Mouse (Mus musculus) spleen, adult 2 months (tissue): ENCODE results near the gene Coro7. TPM values are rescaled to one million over a fixed set of nuclear protein-coding genes. Genes with fewer than 3 reads are reported as not detected.
A peak's percentile ranks its signal among the peaks of the same experiment; 100 is the strongest.

Experiments
- DNase-seq, 2 experiments: peaks; one replicate each; pipeline versions ENCODE4 v3.0.0 to v3.0.0-alpha.2; 2012 to 2021; ENCODE audit warnings: low spot score in 2 of 2, low read depth in 1 of 2
- H3K27ac ChIP-seq: fragments of 200-500 bp; 2 replicates; pipeline ENCODE4 v1.5.1; 2012; ENCODE audit warnings: low read length, inconsistent platforms; ENCODE audit not compliant: insufficient read depth
- H3K27me3 ChIP-seq: fragments of 200-500 bp; 2 replicates; pipeline ENCODE4 v1.6.1; 2012; ENCODE audit warnings: mild to moderate bottlenecking, moderate library complexity, low read length, inconsistent platforms; ENCODE audit not compliant: control insufficient read depth, insufficient read depth
- H3K36me3 ChIP-seq: fragments of 200-500 bp; 2 replicates; pipeline ENCODE4 v1.6.1; 2012; ENCODE audit warnings: mild to moderate bottlenecking, low read length, inconsistent platforms; ENCODE audit not compliant: control insufficient read depth, insufficient read depth
- H3K4me1 ChIP-seq: fragments of 200-500 bp; 2 replicates; pipeline ENCODE4 v1.6.1; 2011; ENCODE audit warnings: inconsistent platforms; ENCODE audit not compliant: control insufficient read depth, insufficient read depth, insufficient read length
- H3K4me3 ChIP-seq: fragments of 200-500 bp; 2 replicates; pipeline ENCODE4 v1.5.1; 2011; ENCODE audit warnings: mild to moderate bottlenecking, inconsistent platforms; ENCODE audit not compliant: insufficient read depth, insufficient read length; ENCODE audit errors: extremely low read depth
- CTCF ChIP-seq: fragments of 200-500 bp; IDR thresholded peaks from 2 replicates; pipeline ENCODE4 v1.5.1; 2011; ENCODE audit warnings: mild to moderate bottlenecking, inconsistent platforms; ENCODE audit not compliant: insufficient read depth, insufficient read length, insufficient replicate concordance; ENCODE audit errors: extremely low read depth
- POLR2A ChIP-seq: fragments of 200-500 bp; IDR thresholded peaks from 2 replicates; pipeline ENCODE4 v1.6.1; 2011; ENCODE audit warnings: low read depth, low read length, inconsistent platforms
- WGBS: fragments of 180-500 bp; shearing (Covaris S2); methylation state at CpG from one replicate; pipeline ENCODE4 v1.1.7; 2018; 5-methylcytosine and 5-hydroxymethylcytosine counted together
- polyA plus RNA-seq: library from polyadenylated mRNA; depleted of rRNA; stranded (reverse); fragments of >200 nt; gene quantifications from 2 replicates; pipeline ENCODE4 v1.2.3, GENCODE M21; 2012

Coro7 gene
- polyA plus RNA-seq, 1 experiment = 150 TPM

GRCm38 (mm10) chr16:4649211-4649610, 30.4 kb downstream of the Coro7 start:
- WGBS = 90% methylated on average over 5 of the region's 5 CpGs
- Histone ChIP-seq H3K4me3 (no peak overlapping the region), H3K36me3 (peaks cover 48% of the 10 kb centered on the region), H3K4me1 (no peaks in the 10 kb centered on the region), H3K27me3 (no peaks in the 10 kb centered on the region), H3K27ac (no peak overlapping the region)
- no peak for TF ChIP-seq CTCF
- TF ChIP-seq POLR2A = no peak
- DNase-seq = no peak

GRCm38 (mm10) chr16:4648416-4649023, 31.1 kb downstream of the Coro7 start:
- no peaks in the 10 kb centered on the region for H3K4me1 ChIP-seq
- H3K4me3 ChIP-seq = no peak overlapping the region
- WGBS = 95% methylated on average over 28 of the region's 28 CpGs
- DNase-seq = no peak
- no peak overlapping the region for H3K27ac ChIP-seq
- H3K36me3 ChIP-seq = peaks cover 44% of the 10 kb centered on the region
- no peaks in the 10 kb centered on the region for H3K27me3 ChIP-seq
- no peak for TF ChIP-seq CTCF
- no peak for TF ChIP-seq POLR2A

GRCm38 (mm10) chr16:4647651-4648141, 31.9 kb downstream of the Coro7 start:
- no peak for TF ChIP-seq CTCF
- TF ChIP-seq POLR2A = no peak
- Histone ChIP-seq H3K4me1 (no peaks in the 10 kb centered on the region), H3K4me3 (no peak overlapping the region), H3K27me3 (no peaks in the 10 kb centered on the region), H3K27ac (no peak overlapping the region), H3K36me3 (peaks cover 39% of the 10 kb centered on the region)
- DNase-seq = no peak
- WGBS = 89% methylated on average over 13 of the region's 13 CpGs

- peaks cover 34% of the 10 kb centered on the region for H3K36me3 ChIP-seq
- peaks cover under 1% of the 10 kb centered on the region; the same call in 1 of the 2 replicates for H3K4me1 ChIP-seq
- H3K27me3 ChIP-seq = no peaks in the 10 kb centered on the region
- H3K4me3 ChIP-seq = no peak overlapping the region
- 91% methylated on average over 4 of the region's 4 CpGs for WGBS
- H3K27ac ChIP-seq = no peak overlapping the region
- no peak for DNase-seq
- TF ChIP-seq POLR2A (no peak), CTCF (no peak)
Observed at GRCm38 (mm10) chr16:4646831-4647230, 32.7 kb downstream of the Coro7 start.

GRCm38 (mm10) chr16:4645867-4646266, 33.7 kb downstream of the Coro7 start:
- no peak overlapping the region for H3K4me3 ChIP-seq
- H3K27ac ChIP-seq = no peak overlapping the region
- WGBS = 93% methylated on average over 4 of the region's 4 CpGs
- peaks cover 30% of the 10 kb centered on the region for H3K36me3 ChIP-seq
- no peak for DNase-seq
- H3K4me1 ChIP-seq = peaks cover 9% of the 10 kb centered on the region; the same call in 1 of the 2 replicates
- no peak for TF ChIP-seq CTCF
- TF ChIP-seq POLR2A = no peak
- H3K27me3 ChIP-seq = no peaks in the 10 kb centered on the region

GRCm38 (mm10) chr16:4643670-4644419, 35.7 kb downstream of the Coro7 start:
- no peak overlapping the region for H3K4me3 ChIP-seq
- DNase-seq = no peak
- TF ChIP-seq POLR2A (no peak), CTCF (no peak)
- peaks cover 18% of the 10 kb centered on the region for H3K36me3 ChIP-seq
- H3K27ac ChIP-seq = peak overlapping the region; percentile 17; the same call in 1 of the 2 replicates
- 83% methylated on average over 11 of the region's 11 CpGs for WGBS
- H3K27me3 ChIP-seq = no peaks in the 10 kb centered on the region
- H3K4me1 ChIP-seq = peaks cover 16% of the 10 kb centered on the region; the same call in 1 of the 2 replicates

GRCm38 (mm10) chr16:4642937-4643336, 36.6 kb downstream of the Coro7 start:
- WGBS = 92% methylated on average over 6 of the region's 6 CpGs
- Histone ChIP-seq H3K4me3 (no peak overlapping the region), H3K27me3 (no peaks in the 10 kb centered on the region), H3K36me3 (peaks cover 17% of the 10 kb centered on the region), H3K4me1 (peaks cover 16% of the 10 kb centered on the region; the same call in 1 of the 2 replicates), H3K27ac (peak overlapping the region; percentile 12; the same call in 1 of the 2 replicates)
- TF ChIP-seq CTCF (no peak), POLR2A (no peak)
- no peak for DNase-seq
